Mouse (Mus musculus) neural tube, embryonic 12.5 days (tissue): ENCODE measurements around the gene Rnaset2a. TPM values are rescaled to one million over a fixed set of nuclear protein-coding genes. Genes with fewer than 3 reads are reported as not detected.
"Not testable (repeated sequence)": the region's sequence is repeated elsewhere in the genome, so short reads cannot be mapped to it uniquely, and the experiment has no call there.

Experiments used
- ATAC-seq: fragments of 200-750 bp; cut with Nextera tagmentation; 2 replicates; pipeline ENCODE4 v1.8.0; 2017; ENCODE audit warnings: low read depth, mild to moderate bottlenecking, moderate TSS enrichment, moderate library complexity; ENCODE audit not compliant: low FRiP score
- H3K27ac ChIP-seq: fragments of 300-500 bp; sonication (generic); 2 replicates; pipeline ENCODE4 v1.5.1; 2016
- H3K27me3 ChIP-seq: fragments of 300-500 bp; sonication (generic); replicated peaks from 2 replicates; pipeline ENCODE4 v1.6.1; 2016; ENCODE audit warnings: mild to moderate bottlenecking
- H3K36me3 ChIP-seq: fragments of 300-500 bp; sonication (generic); 2 replicates; pipeline ENCODE4 v1.6.1; 2016; ENCODE audit warnings: mild to moderate bottlenecking
- H3K4me1 ChIP-seq: fragments of 300-500 bp; sonication (generic); 2 replicates; pipeline ENCODE4 v1.6.1; 2016
- H3K4me2 ChIP-seq: fragments of 300-500 bp; sonication (generic); replicated peaks from 2 replicates; pipeline ENCODE4 v1.6.1; 2016; ENCODE audit warnings: mild to moderate bottlenecking
- H3K4me3 ChIP-seq: fragments of 300-500 bp; sonication (generic); 2 replicates; pipeline ENCODE4 v1.5.1; 2016
- H3K9ac ChIP-seq: fragments of 300-500 bp; sonication (generic); 2 replicates; pipeline ENCODE4 v1.6.1; 2016; ENCODE audit warnings: mild to moderate bottlenecking
- H3K9me3 ChIP-seq: fragments of 300-500 bp; sonication (generic); 2 replicates; pipeline ENCODE4 v1.6.1; 2016; ENCODE audit warnings: mild to moderate bottlenecking
- WGBS: fragments of 180-500 bp; shearing (Covaris S2); methylation state at CpG from one replicate; pipeline ENCODE4 v1.1.7; 2016; 5-methylcytosine and 5-hydroxymethylcytosine counted together
- polyA plus RNA-seq: library from polyadenylated mRNA; unstranded; fragments of >200 nt; fragmentation: Nextera tagmentation; extraction: Ambion mirVana; gene quantifications from 2 replicates; pipeline ENCODE4 v1.2.1, GENCODE M21; 2016

Gene Rnaset2a
- polyA plus RNA-seq, 1 experiment from 2014 or later = 14.8 TPM

DNA sequence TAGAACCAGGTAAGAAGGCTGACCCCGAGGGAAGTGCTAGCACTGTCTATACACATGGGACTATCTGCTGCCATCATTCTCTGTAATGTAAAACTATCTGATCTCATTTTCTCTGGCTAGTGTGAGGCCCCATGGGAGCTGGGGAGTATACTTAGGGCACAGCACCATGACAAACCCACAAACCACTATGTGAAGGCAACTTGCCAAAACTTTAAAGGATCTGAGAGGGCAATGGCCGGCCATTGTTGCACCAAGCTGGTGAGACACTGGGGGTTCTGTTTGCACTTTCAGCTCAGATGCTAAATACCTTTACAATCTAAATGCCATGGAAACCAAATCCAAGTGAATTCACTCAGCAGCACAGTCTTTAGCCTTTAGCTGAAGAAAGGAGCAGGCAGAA is 78.0 kb downstream of the Rnaset2a start:
- not testable (repeated sequence) for H3K27ac ChIP-seq, H3K27me3 ChIP-seq, H3K4me2 ChIP-seq, H3K4me3 ChIP-seq, ATAC-seq, H3K4me1 ChIP-seq, H3K9me3 ChIP-seq, H3K36me3 ChIP-seq, H3K9ac ChIP-seq
- WGBS = 82% methylated on average over 2 of the region's 2 CpGs

Other genes starting within 250 kb of the Rnaset2a start
- 0.28 and 0.65 TPM in 2 replicates for gene Tagap, start 222.1 kb downstream of the Rnaset2a start, polyA plus RNA-seq
- 73.9 and 74.1 TPM in 2 replicates for gene Rsph3a, start 202.5 kb downstream of the Rnaset2a start, polyA plus RNA-seq
- gene Gm49673, start 309 bp downstream of the Rnaset2a start, polyA plus RNA-seq = 0.30 TPM in 1 of 2 replicates, not detected in the other
- 34.5 and 37.2 TPM in 2 replicates for gene Fgfr1op, start 17.4 kb upstream of the Rnaset2a start, polyA plus RNA-seq
- not detected in 2 replicates for gene Ccr6, start 87.9 kb upstream of the Rnaset2a start, polyA plus RNA-seq
- gene Mpc1, start 134.8 kb upstream of the Rnaset2a start, polyA plus RNA-seq = 162 and 168 TPM in 2 replicates
- 104 and 109 TPM in 2 replicates for gene Sft2d1, start 163.0 kb upstream of the Rnaset2a start, polyA plus RNA-seq
- gene Prr18, start 189.4 kb upstream of the Rnaset2a start, polyA plus RNA-seq = 4.0 and 5.2 TPM in 2 replicates
- gene T2, start 207.9 kb upstream of the Rnaset2a start, polyA plus RNA-seq = 0.41 and 0.44 TPM in 2 replicates